ENCODE assay signal across 14 mouse cellular contexts in the genomic region with DNA sequence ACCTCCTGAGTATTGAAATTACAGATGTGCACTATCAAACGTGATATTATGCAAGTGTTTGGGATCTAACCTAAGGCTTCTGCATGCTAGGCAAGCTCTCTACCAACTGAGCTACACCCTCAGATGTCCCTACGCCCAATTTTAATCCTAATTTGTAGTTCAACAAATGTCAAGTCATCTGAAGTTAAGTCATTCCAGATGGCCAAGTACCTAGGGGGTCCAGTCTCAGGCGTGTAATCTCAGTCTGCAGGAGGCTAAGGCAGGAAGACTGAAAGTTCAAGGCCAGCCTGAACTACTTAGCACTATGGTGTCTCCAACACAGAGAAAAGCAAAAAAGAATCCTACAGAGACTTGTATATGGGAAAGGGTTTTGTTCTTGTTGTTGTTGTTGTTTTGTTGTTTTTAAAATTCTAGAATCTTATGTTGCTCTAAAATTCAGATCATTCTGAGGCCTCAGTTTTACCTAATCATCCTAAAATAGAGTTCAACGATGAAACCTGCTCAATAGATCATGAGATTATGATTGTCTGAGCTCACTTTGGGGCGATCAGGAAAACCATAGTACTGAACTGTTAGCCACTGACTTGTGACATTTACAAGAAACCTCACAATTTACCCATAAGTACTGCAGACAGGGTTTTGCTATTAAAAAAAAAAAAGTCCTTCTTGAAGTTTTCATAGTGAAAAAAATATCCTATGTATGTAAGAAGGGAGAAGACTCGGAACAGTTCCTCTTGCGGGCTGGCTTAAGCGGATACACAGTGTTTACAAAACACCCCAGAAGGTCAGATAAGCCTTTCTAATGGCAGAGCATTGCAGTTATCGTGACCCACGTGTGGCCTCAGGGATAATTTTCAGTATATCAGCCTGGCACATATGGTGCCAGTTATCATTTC. TPM values are rescaled to one million over a fixed set of nuclear protein-coding genes. Genes with fewer than 3 reads are reported as not detected.
DNase-seq lines count a peak whose midpoint lies in the region; ATAC-seq and TF ChIP-seq lines count a peak whose summit lies in the region.
"Had no signal": no experiment of that assay in that cellular context is flagged by ENCODE, and none has a peak within 500 bp of the region (broad histone marks: within the 10 kb centered on the region; RNA-seq: fewer than 3 reads in every experiment).

No protein-coding gene starts in this region.

- H3K4me3 ChIP-seq in limb, embryonic 15.5 days: no peak overlapping the region
- no peak overlapping the region for H3K4me3 ChIP-seq in limb, embryonic 10.5 days
- peak overlapping the region in 1 of 2 experiments; percentile 1; a peak in 1 of 4 replicates for H3K4me3 ChIP-seq in MEL (ENCODE audit: control insufficient read depth in 1 of 2, insufficient read depth in 1 of 2, low read depth in 2 of 2, low read length in 2 of 2)
- H3K4me3 ChIP-seq in liver, postnatal 0 days (ENCODE audit: low read depth, low read length): no peak overlapping the region
- H3K4me3 ChIP-seq in layer of hippocampus, adult 2 months: no peak overlapping the region
- H3K4me3 ChIP-seq: heart, adult 2 months; limb, embryonic 12.5 days had no signal

- peaks cover 13% of the 10 kb centered on the region for H3K4me1 ChIP-seq in limb, embryonic 15.5 days
- H3K4me1 ChIP-seq in limb, embryonic 10.5 days: peaks cover 4% of the 10 kb centered on the region; the same call in 1 of the 2 replicates
- H3K4me1 ChIP-seq in MEL (ENCODE audit: control insufficient read depth in 1 of 2, insufficient read depth in 2 of 2, low read length in 2 of 2): peaks cover 39 to 41% of the 10 kb centered on the region in 2 experiments
- peaks cover 77% of the 10 kb centered on the region for H3K4me1 ChIP-seq in liver, postnatal 0 days (ENCODE audit: insufficient read depth)

- no peak for TF ChIP-seq POLR2A in MEL (IDR thresholded peaks at IDR 0.05; ENCODE audit: control insufficient read depth in 1 of 2, insufficient read depth in 1 of 2, low read depth in 1 of 2, low read length in 2 of 2, poor library complexity in 1 of 2)

- no peak for TF ChIP-seq CTCF in MEL (IDR thresholded peaks at IDR 0.05 in 2 of 3, conservative IDR thresholded peaks at IDR 0.05 in 1 of 3; ENCODE audit: control insufficient read depth in 1 of 3, insufficient read depth in 1 of 3, low read depth in 2 of 3, low read length in 3 of 3, poor library complexity in 1 of 3, severe bottlenecking in 1 of 3)
- no peak for TF ChIP-seq CTCF in liver, postnatal 0 days (IDR thresholded peaks at IDR 0.05; ENCODE audit: low read depth)
- TF ChIP-seq CTCF in layer of hippocampus, adult 2 months (conservative IDR thresholded peaks at IDR 0.05): no peak

- no peaks in the 10 kb centered on the region for H3K9me3 ChIP-seq in limb, embryonic 15.5 days
- H3K9me3 ChIP-seq in limb, embryonic 10.5 days (replicated peaks): no peaks in the 10 kb centered on the region
- no peaks in the 10 kb centered on the region for H3K9me3 ChIP-seq in MEL (replicated peaks; ENCODE audit: insufficient read depth, low read length)
- H3K9me3 ChIP-seq in liver, postnatal 0 days (ENCODE audit: low read length): no peaks in the 10 kb centered on the region
- H3K9me3 ChIP-seq: limb, embryonic 12.5 days had no signal

- TF ChIP-seq EP300 in MEL (IDR thresholded peaks at IDR 0.05; ENCODE audit: low read depth in 1 of 2, low read length in 2 of 2): peak; percentile 99
- TF ChIP-seq EP300 in liver, postnatal 0 days (IDR thresholded peaks at IDR 0.05; ENCODE audit: low read depth): peak; percentile 100

- no peak overlapping the region for H3K9ac ChIP-seq in limb, embryonic 15.5 days
- peak overlapping the region; percentile 26 for H3K9ac ChIP-seq in MEL (ENCODE audit: control insufficient read depth, low read depth, low read length, poor library complexity, severe bottlenecking)
- H3K9ac ChIP-seq in liver, postnatal 0 days (replicated peaks): peak overlapping the region; percentile 24
- H3K9ac ChIP-seq: limb, embryonic 12.5 days had no signal

- WGBS in limb, embryonic 15.5 days: 69% methylated on average over 10 of the region's 10 CpGs
- 72% methylated on average over 10 of the region's 10 CpGs for WGBS in limb, embryonic 10.5 days
- 29% methylated on average over 10 of the region's 10 CpGs for WGBS in liver, postnatal 0 days (ENCODE audit: insufficient replicate concordance)

- H3K36me3 ChIP-seq in limb, embryonic 15.5 days: no peaks in the 10 kb centered on the region
- no peaks in the 10 kb centered on the region for H3K36me3 ChIP-seq in limb, embryonic 10.5 days
- H3K36me3 ChIP-seq in MEL (ENCODE audit: control insufficient read depth in 1 of 2, insufficient read depth in 2 of 2, low read length in 2 of 2): peaks cover 0 to 50% of the 10 kb centered on the region in 2 experiments; a peak in 2 of 4 replicates
- no peaks in the 10 kb centered on the region for H3K36me3 ChIP-seq in liver, postnatal 0 days (replicated peaks; ENCODE audit: insufficient read depth, low read length)
- H3K36me3 ChIP-seq: limb, embryonic 12.5 days had no signal

- ATAC-seq in limb, embryonic 15.5 days (ENCODE audit: insufficient number of reproducible peaks, low FRiP score, low TSS enrichment, low read depth): no peak
- peak; percentile 80 for ATAC-seq in erythroblast, adult 5-6 weeks (replicated peaks; ENCODE audit: low FRiP score, poor library complexity, severe bottlenecking)
- peak; percentile 85 for ATAC-seq in liver, postnatal 0 days
- ATAC-seq: CD4-positive, CD25-positive, alpha-beta regulatory T cell, adult 4 months; forebrain, embryonic 14.5 days; hindbrain, embryonic 16.5 days had no signal

- no peak for DNase-seq in limb, embryonic 10.5 days (ENCODE audit: low spot score)
- peak; percentile 96 for DNase-seq in MEL (ENCODE audit: low read depth, low spot score)
- peak; percentile 55 for DNase-seq in liver, postnatal 0 days
- DNase-seq in thymus, postnatal 10 days (ENCODE audit: low spot score in 2 of 2): no peak
- DNase-seq in layer of hippocampus, adult 2 months (ENCODE audit: low spot score in 2 of 2): no peak
- DNase-seq in kidney, adult 8-10 months: no peak
- DNase-seq: cerebellum, postnatal 36 days; heart, adult 2 months had no signal

- no peaks in the 10 kb centered on the region for H3K27me3 ChIP-seq in limb, embryonic 15.5 days
- 0 out of 2 replicates have a peak, but pooled peaks cover 6% of the 10 kb centered on the region for H3K27me3 ChIP-seq in limb, embryonic 10.5 days (ENCODE audit: low read depth, poor library complexity, severe bottlenecking)
- no peaks in the 10 kb centered on the region for H3K27me3 ChIP-seq in MEL (ENCODE audit: control insufficient read depth in 1 of 2, insufficient read depth in 2 of 2, low read length in 2 of 2)
- H3K27me3 ChIP-seq in liver, postnatal 0 days (ENCODE audit: insufficient read depth, low read length): no peaks in the 10 kb centered on the region
- H3K27me3 ChIP-seq: limb, embryonic 12.5 days had no signal

- H3K4me2 ChIP-seq in limb, embryonic 15.5 days: no peak overlapping the region
- peak overlapping the region; percentile 33 for H3K4me2 ChIP-seq in liver, postnatal 0 days (ENCODE audit: low read depth, low read length)
- H3K4me2 ChIP-seq: limb, embryonic 12.5 days had no signal

- H3K27ac ChIP-seq in limb, embryonic 15.5 days: peak overlapping the region; percentile 14; the same call in 1 of the 2 replicates
- no peak overlapping the region for H3K27ac ChIP-seq in limb, embryonic 10.5 days
- peak overlapping the region; percentile 97 for H3K27ac ChIP-seq in MEL (ENCODE audit: control insufficient read depth, low read depth, low read length)
- peak overlapping the region; percentile 95 for H3K27ac ChIP-seq in liver, postnatal 0 days (ENCODE audit: low read depth)
- H3K27ac ChIP-seq in layer of hippocampus, adult 2 months: no peak overlapping the region
- H3K27ac ChIP-seq: heart, adult 2 months; limb, embryonic 12.5 days had no signal

- no peaks in the 10 kb centered on the region; the same call in 1 of the 2 replicates for H3K79me2 ChIP-seq in MEL (ENCODE audit: control insufficient read depth, insufficient read depth, low read length, poor library complexity)

- TF ChIP-seq RAD21 in MEL (IDR thresholded peaks at IDR 0.05; ENCODE audit: low read depth, low read length): no peak

TF ChIP-seq in MEL, 35 proteins besides CTCF, POLR2A, EP300 and RAD21 (continues in another document):
- TF ChIP-seq SIN3A (IDR thresholded peaks at IDR 0.05; ENCODE audit: low read length) (peak; percentile 98), POLR2AphosphoS5 (IDR thresholded peaks at IDR 0.05; ENCODE audit: borderline replicate concordance, low read depth, low read length) (no peak), ZNF384 (IDR thresholded peaks at IDR 0.05; ENCODE audit: low read depth, low read length) (peak; percentile 96; the same call in 1 of the 2 replicates), MAFK (IDR thresholded peaks at IDR 0.05; ENCODE audit: borderline replicate concordance, low read depth, low read length) (peak; percentile 87), ELF1 (IDR thresholded peaks at IDR 0.05; ENCODE audit: low read depth, low read length) (peak; percentile 61), ZMIZ1 (IDR thresholded peaks at IDR 0.05; ENCODE audit: low read depth, low read length) (0 out of 2 replicates have a peak, but pooled peaks have one; percentile 37), ETS1 (IDR thresholded peaks at IDR 0.05; ENCODE audit: low read depth, low read length) (peak; percentile 98)

RNA-seq across cellular contexts. Expression of gene Dennd4a, which starts 18.5 kb away (rescaled TPM):
- polyA plus RNA-seq in limb, embryonic 15.5 days (2015; fragmentation: Nextera tagmentation; extraction: Ambion mirVana): 5.3 and 7.6 TPM in 2 replicates
- polyA plus RNA-seq in limb, embryonic 10.5 days (2016; fragmentation: Nextera tagmentation; extraction: Ambion mirVana): 5.3 and 7.9 TPM in 2 replicates
- 7.7 and 12.1 TPM in 2 replicates for total RNA-seq in MEL (2012; rRNA removed)
- 10 to 100 TPM; 24.9 to 74.8 TPM for polyA plus RNA-seq in MEL (2012; ENCODE audit: insufficient read depth in 1 of 2, insufficient read length in 2 of 2, low read depth in 1 of 2, low replicate concordance in 2 of 2, missing spikeins in 1 of 2)
- 2,131 and 2,183 TPM in 2 replicates for total RNA-seq in erythroblast, adult 5-6 weeks (2015; ENCODE audit: low replicate concordance)
- total RNA-seq in erythroblast, adult 5-6 weeks (2017; ENCODE audit: low replicate concordance): 2,463 and 2,483 TPM in 2 replicates
- polyA plus RNA-seq in liver, postnatal 0 days (2015; fragmentation: Nextera tagmentation; extraction: Ambion mirVana): 13.7 TPM in 2 replicates
- total RNA-seq in layer of hippocampus, adult 2 months (2021): 10 to 100 TPM; 39.9 to 41.5 TPM

RNA-seq across cellular contexts. Expression of gene Rab11a, which starts 55.1 kb away (rescaled TPM):
- 476 and 503 TPM in 2 replicates for polyA plus RNA-seq in limb, embryonic 15.5 days (2015; fragmentation: Nextera tagmentation; extraction: Ambion mirVana)
- polyA plus RNA-seq in limb, embryonic 10.5 days (2016; fragmentation: Nextera tagmentation; extraction: Ambion mirVana): 202 and 211 TPM in 2 replicates
- total RNA-seq in MEL (2012; rRNA removed): 93.7 and 114 TPM in 2 replicates
- 100 to 1,000 TPM in 1 of 2 experiments, not detected in 1; 212 TPM for polyA plus RNA-seq in MEL (2012; ENCODE audit: insufficient read depth in 1 of 2, insufficient read length in 2 of 2, low read depth in 1 of 2, low replicate concordance in 2 of 2, missing spikeins in 1 of 2)
- total RNA-seq in erythroblast, adult 5-6 weeks (2015; ENCODE audit: low replicate concordance): 49.9 and 65.9 TPM in 2 replicates
- total RNA-seq in erythroblast, adult 5-6 weeks (2017; ENCODE audit: low replicate concordance): 63.1 and 76.4 TPM in 2 replicates
- 331 and 349 TPM in 2 replicates for polyA plus RNA-seq in liver, postnatal 0 days (2015; fragmentation: Nextera tagmentation; extraction: Ambion mirVana)
- 100 to 1,000 TPM; 218 to 232 TPM for total RNA-seq in layer of hippocampus, adult 2 months (2021)

Comparison
In these comparisons a context has a peak if more than half of its experiments do, and no peak if none do; other contexts are left out.
1. H3K27ac ChIP-seq: peak in limb, embryonic 15.5 days (single experiment), MEL (single experiment) and liver, postnatal 0 days (single experiment); none in limb, embryonic 10.5 days (single experiment) and layer of hippocampus, adult 2 months (single experiment).
2. DNase-seq: peak in MEL (single experiment) and liver, postnatal 0 days (single experiment); none in limb, embryonic 10.5 days (single experiment), thymus, postnatal 10 days (0 of 2), layer of hippocampus, adult 2 months (0 of 2) and kidney, adult 8-10 months (0 of 2).